Mouse (Mus musculus): ENCODE results near the gene Mast1. TPM values are rescaled to one million over a fixed set of nuclear protein-coding genes. Genes with fewer than 3 reads are reported as not detected.
A peak's percentile ranks its signal among the peaks of the same experiment; 100 is the strongest.

Mast1 gene
- polyA plus RNA-seq, 1 experiment from 2014 or later, result 79.8 TPM

DNA sequence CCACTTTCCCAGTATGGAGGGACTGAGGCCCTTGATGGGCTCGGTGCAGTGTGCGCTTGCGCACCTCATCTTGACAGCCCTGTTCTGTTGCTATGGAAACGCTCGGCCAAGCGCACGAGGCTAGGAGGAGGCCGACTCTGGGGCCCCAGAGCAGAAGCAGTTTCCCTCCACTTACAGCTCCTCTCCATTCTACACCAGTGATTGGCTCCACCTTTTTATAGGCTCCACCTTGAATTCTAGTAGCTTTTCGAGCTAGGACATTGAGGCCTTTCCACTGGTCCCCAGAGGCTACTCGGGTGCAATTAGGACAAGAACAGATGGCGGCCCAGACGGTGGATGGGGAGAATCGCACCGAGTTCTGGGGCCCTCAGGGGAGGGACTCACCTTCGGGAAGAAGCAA, 2.3 kb downstream of the Mast1 start:
- peak overlapping the region; percentile 98 for H3K4me3 ChIP-seq (ENCODE audit: low read depth, low read length)
- H3K9ac ChIP-seq (replicated peaks; ENCODE audit: low read depth, low read length), result peak overlapping the region; percentile 99; the same call in 1 of the 2 replicates
- H3K27ac ChIP-seq (ENCODE audit: low read depth, low read length), result peak overlapping the region; percentile 96; the same call in 1 of the 2 replicates
- H3K4me2 ChIP-seq (ENCODE audit: low read depth, low read length), result peak overlapping the region; percentile 97
- WGBS, result 1% methylated on average over 15 of the region's 15 CpGs
- H3K27me3 ChIP-seq (ENCODE audit: control insufficient read depth, insufficient read depth, low read length), result peaks cover 2% of the 10 kb centered on the region; the same call in 1 of the 2 replicates
- peaks cover 22% of the 10 kb centered on the region for H3K4me1 ChIP-seq (ENCODE audit: control insufficient read depth, insufficient read depth, low read length)
- H3K36me3 ChIP-seq (ENCODE audit: control insufficient read depth, insufficient read depth, low read length), result peaks cover 9% of the 10 kb centered on the region; the same call in 1 of the 2 replicates
- no peaks in the 10 kb centered on the region for H3K9me3 ChIP-seq (ENCODE audit: control insufficient read depth, low read length)
- ATAC-seq (ENCODE audit: low read depth), result peak; percentile 73

DNA sequence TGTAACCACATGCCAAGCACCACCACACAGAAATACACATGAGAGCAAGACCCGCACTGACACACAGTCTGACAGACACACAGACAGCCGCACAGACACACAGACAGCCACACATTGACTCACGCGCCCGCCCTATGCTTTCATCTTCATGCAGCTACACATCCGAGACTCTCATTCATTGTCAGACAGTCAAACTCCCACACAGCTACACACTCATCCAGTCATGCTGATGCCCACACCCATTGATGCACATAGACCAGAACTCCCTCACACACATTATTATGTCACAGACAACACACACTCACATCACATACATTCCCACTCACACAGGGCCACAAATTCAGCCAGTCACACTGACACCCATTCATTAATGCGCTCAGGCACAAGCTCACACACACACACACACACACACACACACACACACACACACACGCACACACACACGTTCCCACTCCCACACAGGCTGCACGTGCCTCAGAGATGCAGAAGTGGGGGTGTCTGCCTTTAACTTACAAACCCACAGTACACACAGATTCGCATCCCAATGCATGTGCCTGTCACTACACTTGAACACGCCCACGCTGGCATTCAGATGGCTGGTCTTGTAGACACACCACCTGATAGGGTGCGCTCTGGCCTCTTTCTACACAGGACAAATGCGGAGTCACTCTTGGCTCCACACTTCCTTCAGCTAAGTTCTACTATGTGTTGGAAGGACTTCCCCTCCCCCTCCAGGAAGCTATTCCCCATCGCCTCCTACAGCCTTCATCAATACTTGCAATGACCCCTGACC, 3.2 kb downstream of the Mast1 start:
- Histone ChIP-seq H3K9me3 (ENCODE audit: control insufficient read depth, low read length) (no peaks in the 10 kb centered on the region), H3K9ac (replicated peaks; ENCODE audit: low read depth, low read length) (no peak overlapping the region), H3K36me3 (ENCODE audit: control insufficient read depth, insufficient read depth, low read length) (peaks cover 9% of the 10 kb centered on the region; the same call in 1 of the 2 replicates), H3K27ac (ENCODE audit: low read depth, low read length) (no peak overlapping the region), H3K4me3 (ENCODE audit: low read depth, low read length) (peak overlapping the region; percentile 98), H3K4me2 (ENCODE audit: low read depth, low read length) (peak overlapping the region; percentile 97), H3K4me1 (ENCODE audit: control insufficient read depth, insufficient read depth, low read length) (peaks cover 24% of the 10 kb centered on the region), H3K27me3 (ENCODE audit: control insufficient read depth, insufficient read depth, low read length) (peaks cover 2% of the 10 kb centered on the region; the same call in 1 of the 2 replicates)
- no peak for ATAC-seq (ENCODE audit: low read depth)
- 77% methylated on average over 16 of the region's 16 CpGs for WGBS

GRCm38 (mm10) chr8:84930582-84930981, 6.6 kb downstream of the Mast1 start:
- WGBS, result 89% methylated on average over 13 of the region's 13 CpGs
- H3K9ac ChIP-seq (replicated peaks; ENCODE audit: low read depth, low read length), result no peak overlapping the region
- H3K4me2 ChIP-seq (ENCODE audit: low read depth, low read length), result no peak overlapping the region
- no peaks in the 10 kb centered on the region for H3K27me3 ChIP-seq (ENCODE audit: control insufficient read depth, insufficient read depth, low read length)
- H3K9me3 ChIP-seq (ENCODE audit: control insufficient read depth, low read length), result no peaks in the 10 kb centered on the region
- H3K4me3 ChIP-seq (ENCODE audit: low read depth, low read length), result no peak overlapping the region
- ATAC-seq (ENCODE audit: low read depth), result no peak
- H3K27ac ChIP-seq (ENCODE audit: low read depth, low read length), result no peak overlapping the region
- H3K36me3 ChIP-seq (ENCODE audit: control insufficient read depth, insufficient read depth, low read length), result peaks cover 24% of the 10 kb centered on the region; the same call in 1 of the 2 replicates
- peaks cover 22% of the 10 kb centered on the region for H3K4me1 ChIP-seq (ENCODE audit: control insufficient read depth, insufficient read depth, low read length)

- H3K27me3 ChIP-seq (ENCODE audit: control insufficient read depth, insufficient read depth, low read length), result no peaks in the 10 kb centered on the region
- H3K4me1 ChIP-seq (ENCODE audit: control insufficient read depth, insufficient read depth, low read length), result peaks cover 4% of the 10 kb centered on the region; the same call in 1 of the 2 replicates
- no peaks in the 10 kb centered on the region for H3K9me3 ChIP-seq (ENCODE audit: control insufficient read depth, low read length)
- 4% methylated on average over 45 of the region's 52 CpGs for WGBS
- H3K4me3 ChIP-seq (ENCODE audit: low read depth, low read length), result no peak overlapping the region
- peaks cover 39% of the 10 kb centered on the region for H3K36me3 ChIP-seq (ENCODE audit: control insufficient read depth, insufficient read depth, low read length)
- H3K27ac ChIP-seq (ENCODE audit: low read depth, low read length), result no peak overlapping the region
- H3K4me2 ChIP-seq (ENCODE audit: low read depth, low read length), result peak overlapping the region; percentile 38
- peak; percentile 84 for ATAC-seq (ENCODE audit: low read depth)
- H3K9ac ChIP-seq (replicated peaks; ENCODE audit: low read depth, low read length), result no peak overlapping the region
Observed at GRCm38 (mm10) chr8:84928456-84929306, 8.5 kb downstream of the Mast1 start.

DNA sequence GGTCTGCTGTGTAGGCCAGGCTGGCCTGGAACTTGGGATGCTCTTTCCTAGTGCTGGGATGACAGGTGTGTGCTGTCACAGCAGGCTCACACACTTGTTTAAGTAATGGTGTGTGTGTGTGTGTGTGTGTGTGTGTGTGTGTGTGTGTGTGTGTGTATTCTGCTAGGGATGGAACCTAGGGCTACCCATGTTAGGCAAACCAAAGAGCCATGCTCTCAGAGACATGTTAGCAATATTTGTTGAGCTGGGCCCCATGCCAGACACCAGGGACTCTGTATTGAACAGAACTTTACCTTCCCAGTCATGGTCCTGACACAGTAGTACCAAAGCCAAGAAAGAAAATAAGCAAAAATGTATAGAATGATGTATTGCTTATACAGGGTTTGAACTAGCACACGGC, 9.6 kb downstream of the Mast1 start:
- WGBS, result 91% methylated on average over 1 of the region's 1 CpGs
- Histone ChIP-seq H3K4me2 (ENCODE audit: low read depth, low read length) (no peak overlapping the region), H3K9me3 (ENCODE audit: control insufficient read depth, low read length) (no peaks in the 10 kb centered on the region), H3K9ac (replicated peaks; ENCODE audit: low read depth, low read length) (no peak overlapping the region), H3K36me3 (ENCODE audit: control insufficient read depth, insufficient read depth, low read length) (peaks cover 46% of the 10 kb centered on the region), H3K27ac (ENCODE audit: low read depth, low read length) (no peak overlapping the region), H3K27me3 (ENCODE audit: control insufficient read depth, insufficient read depth, low read length) (no peaks in the 10 kb centered on the region), H3K4me1 (ENCODE audit: control insufficient read depth, insufficient read depth, low read length) (0 out of 2 replicates have a peak, but pooled peaks cover 2% of the 10 kb centered on the region), H3K4me3 (ENCODE audit: low read depth, low read length) (no peak overlapping the region)
- ATAC-seq (ENCODE audit: low read depth), result no peak

- no peak for ATAC-seq (ENCODE audit: low read depth)
- H3K36me3 ChIP-seq (ENCODE audit: control insufficient read depth, insufficient read depth, low read length), result peaks cover 58% of the 10 kb centered on the region
- no peaks in the 10 kb centered on the region for H3K27me3 ChIP-seq (ENCODE audit: control insufficient read depth, insufficient read depth, low read length)
- no peak overlapping the region for H3K4me3 ChIP-seq (ENCODE audit: low read depth, low read length)
- H3K9me3 ChIP-seq (ENCODE audit: control insufficient read depth, low read length), result no peaks in the 10 kb centered on the region
- 77% methylated on average over 7 of the region's 7 CpGs for WGBS
- H3K27ac ChIP-seq (ENCODE audit: low read depth, low read length), result no peak overlapping the region
- 0 out of 2 replicates have a peak, but pooled peaks cover 2% of the 10 kb centered on the region for H3K4me1 ChIP-seq (ENCODE audit: control insufficient read depth, insufficient read depth, low read length)
- no peak overlapping the region for H3K9ac ChIP-seq (replicated peaks; ENCODE audit: low read depth, low read length)
- H3K4me2 ChIP-seq (ENCODE audit: low read depth, low read length), result no peak overlapping the region
Observed at GRCm38 (mm10) chr8:84925557-84925956, 11.6 kb downstream of the Mast1 start.

GRCm38 (mm10) chr8:84921596-84921995, 15.6 kb downstream of the Mast1 start:
- H3K4me3 ChIP-seq (ENCODE audit: low read depth, low read length), result no peak overlapping the region
- H3K4me2 ChIP-seq (ENCODE audit: low read depth, low read length), result no peak overlapping the region
- no peak for ATAC-seq (ENCODE audit: low read depth)
- H3K36me3 ChIP-seq (ENCODE audit: control insufficient read depth, insufficient read depth, low read length), result peaks cover 81% of the 10 kb centered on the region
- H3K9me3 ChIP-seq (ENCODE audit: control insufficient read depth, low read length), result no peaks in the 10 kb centered on the region
- H3K27ac ChIP-seq (ENCODE audit: low read depth, low read length), result no peak overlapping the region
- H3K4me1 ChIP-seq (ENCODE audit: control insufficient read depth, insufficient read depth, low read length), result no peaks in the 10 kb centered on the region
- H3K27me3 ChIP-seq (ENCODE audit: control insufficient read depth, insufficient read depth, low read length), result no peaks in the 10 kb centered on the region
- 91% methylated on average over 2 of the region's 2 CpGs for WGBS
- no peak overlapping the region for H3K9ac ChIP-seq (replicated peaks; ENCODE audit: low read depth, low read length)

DNA sequence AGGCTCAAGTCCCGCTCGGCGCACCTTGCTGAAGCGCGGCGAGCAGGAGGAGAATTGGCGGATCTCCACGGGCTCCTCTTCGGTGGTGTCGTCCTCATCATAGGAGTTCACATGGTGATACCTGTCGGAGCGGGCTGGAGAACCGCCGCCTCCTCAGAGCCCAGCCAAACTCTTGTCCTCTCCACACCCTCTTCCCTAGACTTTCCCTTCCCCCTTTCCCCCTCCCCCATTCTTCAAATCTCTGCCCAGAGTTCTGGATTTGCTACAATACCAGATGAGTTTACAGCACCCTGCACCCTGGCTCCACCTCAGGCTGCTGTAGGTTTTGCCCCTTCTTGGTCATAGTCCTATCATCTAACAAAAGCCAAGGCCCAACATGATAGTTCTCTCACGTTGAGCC, 18.5 kb downstream of the Mast1 start:
- no peaks in the 10 kb centered on the region for H3K4me1 ChIP-seq (ENCODE audit: control insufficient read depth, insufficient read depth, low read length)
- no peaks in the 10 kb centered on the region for H3K9me3 ChIP-seq (ENCODE audit: control insufficient read depth, low read length)
- no peak for ATAC-seq (ENCODE audit: low read depth)
- H3K27me3 ChIP-seq (ENCODE audit: control insufficient read depth, insufficient read depth, low read length), result peaks cover 17% of the 10 kb centered on the region
- H3K9ac ChIP-seq (replicated peaks; ENCODE audit: low read depth, low read length), result no peak overlapping the region
- WGBS, result 89% methylated on average over 15 of the region's 15 CpGs
- H3K4me2 ChIP-seq (ENCODE audit: low read depth, low read length), result no peak overlapping the region
- peaks cover 81% of the 10 kb centered on the region for H3K36me3 ChIP-seq (ENCODE audit: control insufficient read depth, insufficient read depth, low read length)
- H3K27ac ChIP-seq (ENCODE audit: low read depth, low read length), result no peak overlapping the region
- no peak overlapping the region for H3K4me3 ChIP-seq (ENCODE audit: low read depth, low read length)

DNA sequence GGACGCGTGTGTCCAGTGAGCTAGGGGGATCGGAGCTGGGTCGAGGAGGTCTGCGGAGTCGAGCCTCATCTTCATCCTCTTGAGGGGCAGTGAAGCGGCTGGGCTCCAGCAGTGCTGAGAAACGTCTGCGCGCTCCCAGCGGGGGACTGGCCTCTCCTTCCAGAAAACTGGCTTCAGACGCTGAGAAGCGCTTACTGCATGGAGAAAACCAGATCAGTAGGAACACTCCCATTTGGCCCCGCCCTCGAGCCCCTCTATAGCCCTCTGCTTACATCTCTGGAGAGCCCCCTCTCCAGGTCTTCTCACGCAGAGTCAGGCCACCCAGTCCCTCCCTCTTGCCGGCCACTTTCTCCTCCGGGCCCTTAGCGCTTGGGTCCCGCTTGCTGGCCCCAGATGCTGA, 19.4 kb downstream of the Mast1 start:
- ATAC-seq (ENCODE audit: low read depth), result no peak
- H3K27ac ChIP-seq (ENCODE audit: low read depth, low read length), result no peak overlapping the region
- H3K9me3 ChIP-seq (ENCODE audit: control insufficient read depth, low read length), result no peaks in the 10 kb centered on the region
- no peak overlapping the region for H3K4me3 ChIP-seq (ENCODE audit: low read depth, low read length)
- H3K9ac ChIP-seq (replicated peaks; ENCODE audit: low read depth, low read length), result no peak overlapping the region
- peaks cover 82% of the 10 kb centered on the region for H3K36me3 ChIP-seq (ENCODE audit: control insufficient read depth, insufficient read depth, low read length)
- no peak overlapping the region for H3K4me2 ChIP-seq (ENCODE audit: low read depth, low read length)
- WGBS, result 32% methylated on average over 20 of the region's 20 CpGs
- H3K4me1 ChIP-seq (ENCODE audit: control insufficient read depth, insufficient read depth, low read length), result no peaks in the 10 kb centered on the region
- H3K27me3 ChIP-seq (ENCODE audit: control insufficient read depth, insufficient read depth, low read length), result peaks cover 18% of the 10 kb centered on the region
